Mouse (Mus musculus): ENCODE measurements around the gene Fam83g. TPM values are rescaled to one million over a fixed set of nuclear protein-coding genes. Genes with fewer than 3 reads are reported as not detected.

Gene Fam83g
- polyA plus RNA-seq, 1 experiment: not detected

- Histone ChIP-seq H3K4me3 (ENCODE audit: insufficient read depth, poor library complexity, severe bottlenecking) (no peak overlapping the region), H3K27me3 (ENCODE audit: control insufficient read depth, insufficient read depth, insufficient read length) (no peaks in the 10 kb centered on the region), H3K79me2 (ENCODE audit: control insufficient read depth, insufficient read depth) (no peaks in the 10 kb centered on the region), H3K79me3 (ENCODE audit: low read depth) (no peaks in the 10 kb centered on the region), H3ac (ENCODE audit: control insufficient read depth, insufficient read length, low read depth) (no peak overlapping the region), H3K36me3 (ENCODE audit: control insufficient read depth, insufficient read depth) (no peaks in the 10 kb centered on the region)
- TF ChIP-seq FOSL1 (IDR thresholded peaks at IDR 0.05; ENCODE audit: insufficient read depth, low read length, poor library complexity, severe bottlenecking) (no peak), MYOD1 (IDR thresholded peaks at IDR 0.05; ENCODE audit: control insufficient read depth, insufficient read length, low read depth) (no peak), MAX (IDR thresholded peaks at IDR 0.05) (no peak), CTCF (IDR thresholded peaks at IDR 0.05; ENCODE audit: control insufficient read depth, insufficient read depth, insufficient read length) (no peak), USF1 (IDR thresholded peaks at IDR 0.05; ENCODE audit: low read depth) (no peak), MYOG (IDR thresholded peaks at IDR 0.05; ENCODE audit: control insufficient read depth, extremely low read depth, insufficient read length) (no peak), CEBPB (IDR thresholded peaks at IDR 0.05; ENCODE audit: low read depth) (no peak)
Observed at GRCm38 (mm10) chr11:61659011-61659858, 24.7 kb upstream of the Fam83g start.

DNA sequence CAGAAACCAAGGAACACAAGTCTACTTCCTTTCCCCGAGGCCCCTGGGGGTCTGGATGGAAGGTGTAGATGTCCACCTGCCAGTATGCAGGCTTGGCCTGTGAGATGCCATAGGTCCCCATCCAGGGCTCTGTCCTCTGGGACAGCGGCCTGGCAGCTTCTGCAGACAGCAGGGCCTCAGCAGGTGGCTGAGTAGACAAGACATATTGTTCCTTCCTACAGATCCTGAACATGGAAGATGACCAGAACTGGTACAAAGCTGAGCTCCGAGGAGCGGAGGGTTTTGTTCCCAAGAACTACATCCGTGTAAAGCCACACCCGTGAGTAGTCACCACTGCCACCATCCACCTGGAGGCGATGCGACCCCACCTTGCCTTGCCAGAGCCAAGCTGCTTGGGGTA lies 23.9 kb upstream of the Fam83g start:
- H3K79me2 ChIP-seq (ENCODE audit: control insufficient read depth, insufficient read depth): no peaks in the 10 kb centered on the region
- no peaks in the 10 kb centered on the region for H3K36me3 ChIP-seq (ENCODE audit: control insufficient read depth, insufficient read depth)
- H3ac ChIP-seq (ENCODE audit: control insufficient read depth, insufficient read length, low read depth): no peak overlapping the region
- H3K27me3 ChIP-seq (ENCODE audit: control insufficient read depth, insufficient read depth, insufficient read length): no peaks in the 10 kb centered on the region
- H3K79me3 ChIP-seq (ENCODE audit: low read depth): no peaks in the 10 kb centered on the region
- no peak for TF ChIP-seq CTCF (IDR thresholded peaks at IDR 0.05; ENCODE audit: control insufficient read depth, insufficient read depth, insufficient read length)
- TF ChIP-seq CEBPB (IDR thresholded peaks at IDR 0.05; ENCODE audit: low read depth): no peak
- TF ChIP-seq MAX (IDR thresholded peaks at IDR 0.05): no peak
- no peak for TF ChIP-seq FOSL1 (IDR thresholded peaks at IDR 0.05; ENCODE audit: insufficient read depth, low read length, poor library complexity, severe bottlenecking)
- no peak overlapping the region for H3K4me3 ChIP-seq (ENCODE audit: insufficient read depth, poor library complexity, severe bottlenecking)

GRCm38 (mm10) chr11:61660806-61661392 lies 23.0 kb upstream of the Fam83g start:
- TF ChIP-seq FOSL1 (IDR thresholded peaks at IDR 0.05; ENCODE audit: insufficient read depth, low read length, poor library complexity, severe bottlenecking): no peak
- TF ChIP-seq CEBPB (IDR thresholded peaks at IDR 0.05; ENCODE audit: low read depth): no peak
- no peak for TF ChIP-seq USF1 (IDR thresholded peaks at IDR 0.05; ENCODE audit: low read depth)
- TF ChIP-seq MYOG (IDR thresholded peaks at IDR 0.05; ENCODE audit: control insufficient read depth, extremely low read depth, insufficient read length): no peak
- TF ChIP-seq CTCF (IDR thresholded peaks at IDR 0.05; ENCODE audit: control insufficient read depth, insufficient read depth, insufficient read length): no peak
- no peak for TF ChIP-seq MYOD1 (IDR thresholded peaks at IDR 0.05; ENCODE audit: control insufficient read depth, insufficient read length, low read depth)
- no peak for TF ChIP-seq MAX (IDR thresholded peaks at IDR 0.05)
- no peak overlapping the region for H3ac ChIP-seq (ENCODE audit: control insufficient read depth, insufficient read length, low read depth)
- H3K27me3 ChIP-seq (ENCODE audit: control insufficient read depth, insufficient read depth, insufficient read length): no peaks in the 10 kb centered on the region
- no peak overlapping the region for H3K4me3 ChIP-seq (ENCODE audit: insufficient read depth, poor library complexity, severe bottlenecking)
- no peaks in the 10 kb centered on the region for H3K79me2 ChIP-seq (ENCODE audit: control insufficient read depth, insufficient read depth)
- H3K36me3 ChIP-seq (ENCODE audit: control insufficient read depth, insufficient read depth): no peaks in the 10 kb centered on the region
- no peaks in the 10 kb centered on the region for H3K79me3 ChIP-seq (ENCODE audit: low read depth)

DNA sequence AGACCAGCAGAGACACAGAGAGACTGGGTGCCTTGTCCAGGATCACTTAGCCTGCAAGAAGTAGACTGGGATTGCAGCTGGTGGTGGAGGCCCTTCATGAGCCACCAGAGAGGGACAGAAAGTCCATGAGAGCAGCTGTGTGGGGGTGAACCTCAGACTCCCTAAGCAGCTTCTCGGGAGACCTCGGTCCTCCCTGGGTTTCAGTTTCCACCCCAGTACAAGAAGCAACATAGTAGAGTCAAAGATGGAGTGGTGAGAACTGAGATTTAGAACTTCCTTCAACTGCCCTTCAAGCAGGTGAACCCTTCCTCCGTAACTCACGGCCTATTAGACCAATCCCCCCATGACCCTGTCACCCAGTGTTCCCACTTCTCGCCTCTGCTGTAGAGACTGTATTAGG lies 21.7 kb upstream of the Fam83g start:
- H3K79me3 ChIP-seq (ENCODE audit: low read depth): no peaks in the 10 kb centered on the region
- H3K36me3 ChIP-seq (ENCODE audit: control insufficient read depth, insufficient read depth): no peaks in the 10 kb centered on the region
- H3ac ChIP-seq (ENCODE audit: control insufficient read depth, insufficient read length, low read depth): no peak overlapping the region
- TF ChIP-seq MAX (IDR thresholded peaks at IDR 0.05): no peak
- TF ChIP-seq MYOG (IDR thresholded peaks at IDR 0.05; ENCODE audit: control insufficient read depth, extremely low read depth, insufficient read length): no peak
- no peak for TF ChIP-seq USF1 (IDR thresholded peaks at IDR 0.05; ENCODE audit: low read depth)
- no peak for TF ChIP-seq FOSL1 (IDR thresholded peaks at IDR 0.05; ENCODE audit: insufficient read depth, low read length, poor library complexity, severe bottlenecking)
- no peak for TF ChIP-seq MYOD1 (IDR thresholded peaks at IDR 0.05; ENCODE audit: control insufficient read depth, insufficient read length, low read depth)
- no peak for TF ChIP-seq CTCF (IDR thresholded peaks at IDR 0.05; ENCODE audit: control insufficient read depth, insufficient read depth, insufficient read length)
- TF ChIP-seq CEBPB (IDR thresholded peaks at IDR 0.05; ENCODE audit: low read depth): no peak
- no peaks in the 10 kb centered on the region for H3K79me2 ChIP-seq (ENCODE audit: control insufficient read depth, insufficient read depth)
- H3K27me3 ChIP-seq (ENCODE audit: control insufficient read depth, insufficient read depth, insufficient read length): no peaks in the 10 kb centered on the region
- no peak overlapping the region for H3K4me3 ChIP-seq (ENCODE audit: insufficient read depth, poor library complexity, severe bottlenecking)

- Histone ChIP-seq H3K4me3 (ENCODE audit: insufficient read depth, poor library complexity, severe bottlenecking) (no peak overlapping the region), H3ac (ENCODE audit: control insufficient read depth, insufficient read length, low read depth) (no peak overlapping the region), H3K36me3 (ENCODE audit: control insufficient read depth, insufficient read depth) (no peaks in the 10 kb centered on the region), H3K79me2 (ENCODE audit: control insufficient read depth, insufficient read depth) (no peaks in the 10 kb centered on the region), H3K27me3 (ENCODE audit: control insufficient read depth, insufficient read depth, insufficient read length) (peaks cover 4% of the 10 kb centered on the region), H3K79me3 (ENCODE audit: low read depth) (no peaks in the 10 kb centered on the region)
- TF ChIP-seq USF1 (IDR thresholded peaks at IDR 0.05; ENCODE audit: low read depth) (no peak), CTCF (IDR thresholded peaks at IDR 0.05; ENCODE audit: control insufficient read depth, insufficient read depth, insufficient read length) (no peak), CEBPB (IDR thresholded peaks at IDR 0.05; ENCODE audit: low read depth) (no peak), MAX (IDR thresholded peaks at IDR 0.05) (no peak), FOSL1 (IDR thresholded peaks at IDR 0.05; ENCODE audit: insufficient read depth, low read length, poor library complexity, severe bottlenecking) (no peak), MYOG (IDR thresholded peaks at IDR 0.05; ENCODE audit: control insufficient read depth, extremely low read depth, insufficient read length) (no peak), MYOD1 (IDR thresholded peaks at IDR 0.05; ENCODE audit: control insufficient read depth, insufficient read length, low read depth) (no peak)
Observed at GRCm38 (mm10) chr11:61665401-61665800, 18.5 kb upstream of the Fam83g start.

Measured in C2C12 (cell line).